9 mouse cellular contexts compared by ENCODE assay signal in genomic region chr14:25640421-25641056, GRCm38 (mm10). TPM values are rescaled to one million over a fixed set of nuclear protein-coding genes. Genes with fewer than 3 reads are reported as not detected.
DNase-seq lines count a peak whose midpoint lies in the region; ATAC-seq and TF ChIP-seq lines count a peak whose summit lies in the region.
"Had no signal": no experiment of that assay in that cellular context is flagged by ENCODE, and none has a peak within 500 bp of the region (broad histone marks: within the 10 kb centered on the region; RNA-seq: fewer than 3 reads in every experiment).

No protein-coding gene starts in this region.

- H3K79me2 ChIP-seq in heart, adult 2 months (replicated peaks; ENCODE audit: control insufficient read depth, insufficient read depth, low read length), result no peaks in the 10 kb centered on the region

- peaks cover 2% of the 10 kb centered on the region for H3K36me3 ChIP-seq in heart, adult 2 months (ENCODE audit: control insufficient read depth, insufficient read depth, low read length)
- H3K36me3 ChIP-seq in limb, embryonic 11.5 days (ENCODE audit: control insufficient read depth, insufficient read depth, low read length), result peaks cover 34% of the 10 kb centered on the region

- no peak for TF ChIP-seq POLR2A in heart, adult 2 months (IDR thresholded peaks at IDR 0.05; ENCODE audit: insufficient read depth, low read depth, low read length)

- intact Hi-C loops in heart, adult 2 months (cut with DNase I), result no loop called here

- no peaks in the 10 kb centered on the region for H3K27me3 ChIP-seq in heart, adult 2 months (ENCODE audit: control insufficient read depth, insufficient read depth, low read length)
- no peaks in the 10 kb centered on the region for H3K27me3 ChIP-seq in limb, embryonic 11.5 days (ENCODE audit: control insufficient read depth, insufficient read depth, low read length)
- H3K27me3 ChIP-seq: Patski had no signal

- peak in 1 of 2 experiments; percentile 53 for DNase-seq in heart, adult 2 months
- DNase-seq in heart, adult 8-10 months (ENCODE audit: low spot score), result no peak
- DNase-seq in 416B (ENCODE audit: low read depth), result peak; percentile 95
- DNase-seq in adrenal gland, postnatal 36 days, result peak; percentile 79 to 80
- DNase-seq in limb, embryonic 11.5 days (ENCODE audit: low spot score), result no peak
- no peak for DNase-seq in urinary bladder, adult 2 months (ENCODE audit: low spot score)
- DNase-seq in retina, embryonic 14.5 days (ENCODE audit: low spot score), result no peak
- no peak for DNase-seq in thymus, postnatal 36 days

- no peak for ATAC-seq in limb, embryonic 11.5 days (ENCODE audit: insufficient number of reproducible peaks, low FRiP score, low TSS enrichment, low read depth)
- ATAC-seq: Patski had no signal

- peaks cover 19% of the 10 kb centered on the region for H3K4me1 ChIP-seq in heart, adult 2 months (ENCODE audit: control insufficient read depth, insufficient read depth, low read length)
- peaks cover 3% of the 10 kb centered on the region; the same call in 1 of the 2 replicates for H3K4me1 ChIP-seq in limb, embryonic 11.5 days (ENCODE audit: control insufficient read depth, insufficient read depth, low read length)

- H3K4me2 ChIP-seq in limb, embryonic 11.5 days (ENCODE audit: low read depth, severe bottlenecking), result no peak overlapping the region; the same call in 1 of the 2 replicates

- no peak overlapping the region for H3K9ac ChIP-seq in heart, adult 2 months (ENCODE audit: low read depth, low read length)
- H3K9ac ChIP-seq in limb, embryonic 11.5 days (ENCODE audit: low read length), result no peak overlapping the region

- no peaks in the 10 kb centered on the region for H3K9me3 ChIP-seq in limb, embryonic 11.5 days (ENCODE audit: control insufficient read depth, low read length)

- H3K4me3 ChIP-seq in heart, adult 2 months, result no peak overlapping the region
- no peak overlapping the region for H3K4me3 ChIP-seq in limb, embryonic 11.5 days (ENCODE audit: low read depth, low read length)

- peak; percentile 67; the same call in 1 of the 2 replicates for TF ChIP-seq EP300 in heart, adult 2 months (IDR thresholded peaks at IDR 0.05; ENCODE audit: insufficient read depth, low read depth, low read length)

- H3K27ac ChIP-seq in heart, adult 2 months, result peak overlapping the region; percentile 66
- H3K27ac ChIP-seq in limb, embryonic 11.5 days (replicated peaks; ENCODE audit: low read depth, low read length), result 0 out of 2 replicates have a peak overlapping the region, but pooled peaks have one; percentile 6

- 22% methylated on average over 6 of the region's 6 CpGs for WGBS in heart, adult 2 months
- WGBS in limb, embryonic 11.5 days, result 63% methylated on average over 6 of the region's 6 CpGs

- TF ChIP-seq CTCF in heart, adult 2 months (IDR thresholded peaks at IDR 0.05), result no peak

RNA-seq across cellular contexts. Expression of gene Ppif, which starts 53.4 kb away (rescaled TPM):
- total RNA-seq in heart, adult 2 months (2021), result 100 to 1,000 TPM; 244 to 288 TPM
- 487 and 529 TPM in 2 replicates for polyA plus RNA-seq in heart, adult 2 months (2012; rRNA removed)
- total RNA-seq in heart, adult 8-10 months (2022), result 100 to 1,000 TPM; 300 to 329 (median 307) TPM
- 10 to 100 TPM; 24.4 to 27.7 TPM for total RNA-seq in adrenal gland, postnatal 36 days (2021)
- polyA plus RNA-seq in limb, embryonic 11.5 days (2014; fragmentation: Nextera tagmentation; extraction: Ambion mirVana), result 47.4 and 50.9 TPM in 2 replicates
- polyA plus RNA-seq in urinary bladder, adult 2 months (2012; rRNA removed), result 21.2 and 27.2 TPM in 2 replicates

Comparison
In these comparisons a context has a peak if more than half of its experiments do, and no peak if none do; other contexts are left out.
1. DNase-seq: peak in 416B (single experiment) and adrenal gland, postnatal 36 days (2 of 2); none in heart, adult 8-10 months (single experiment), limb, embryonic 11.5 days (single experiment), urinary bladder, adult 2 months (single experiment), retina, embryonic 14.5 days (single experiment) and thymus, postnatal 36 days (0 of 2).
2. RNA of gene Ppif, which starts 53.4 kb away (total RNA-seq): 300 to 329 TPM in heart, adult 8-10 months and 244 to 288 TPM in heart, adult 2 months; 24.4 to 27.7 TPM in adrenal gland, postnatal 36 days; every median in the first group is over 4 times any median in the second.